Mouse (Mus musculus): Measurements from ENCODE around the gene Rpp14.
A peak's percentile ranks its signal among the peaks of the same experiment; 100 is the strongest.

Rpp14 gene

DNA sequence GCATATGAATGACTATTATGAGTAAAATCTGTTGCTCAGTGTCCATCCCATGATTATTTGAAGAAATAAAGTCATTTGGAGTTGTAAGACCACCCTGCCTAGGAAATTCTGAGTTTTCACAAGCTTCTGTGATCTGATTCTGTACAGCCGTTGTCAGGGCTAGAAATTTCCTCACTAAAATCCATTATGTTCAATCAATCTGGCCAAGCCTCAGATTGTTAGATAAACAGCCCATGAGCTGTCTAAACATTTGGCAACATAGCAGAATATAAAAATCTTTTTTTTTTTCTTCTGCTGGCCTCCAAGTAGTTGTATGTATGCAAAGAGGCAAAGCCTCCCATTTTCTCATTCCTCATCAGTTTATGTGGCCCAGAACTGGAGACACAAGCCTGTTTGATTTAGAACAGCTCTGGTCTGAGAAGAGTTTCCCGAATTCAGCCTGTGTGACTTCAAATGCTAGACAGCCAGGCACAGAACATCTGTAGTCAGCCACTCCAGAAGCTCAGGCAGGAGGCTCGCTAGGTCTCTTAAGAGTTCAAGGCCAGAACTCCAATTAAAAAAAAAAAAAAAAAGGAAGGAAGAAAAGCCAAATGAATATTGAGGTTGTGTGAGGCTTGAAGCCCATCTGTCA lies 14.9 kb downstream of the Rpp14 start:
- no peak for TF ChIP-seq GATA4 (IDR thresholded peaks at IDR 0.05; ENCODE audit: insufficient replicate concordance, low read length)

DNA sequence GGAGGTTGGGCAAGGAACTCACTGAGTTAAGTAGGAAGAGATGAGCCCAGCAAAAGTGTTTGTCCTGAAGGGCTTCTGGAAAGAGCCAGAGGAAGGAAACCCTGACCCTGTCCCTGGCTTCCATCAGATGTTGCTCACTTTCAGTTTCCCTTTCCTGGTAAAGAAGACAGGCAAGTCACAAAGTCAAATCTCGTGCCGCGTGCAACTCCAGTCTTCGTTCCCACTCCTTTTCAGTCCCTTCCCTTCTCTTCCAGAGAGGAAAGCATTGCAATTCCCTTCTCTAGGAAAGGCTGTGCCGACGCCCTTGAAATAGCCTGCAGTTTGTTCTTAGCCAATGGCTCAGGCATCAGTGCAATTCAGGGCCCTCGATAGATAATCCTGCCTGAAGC lies 15.4 kb downstream of the Rpp14 start:
- peak; percentile 55; the same call in 1 of the 2 replicates for TF ChIP-seq GATA4 (IDR thresholded peaks at IDR 0.05; ENCODE audit: insufficient replicate concordance, low read length)

DNA sequence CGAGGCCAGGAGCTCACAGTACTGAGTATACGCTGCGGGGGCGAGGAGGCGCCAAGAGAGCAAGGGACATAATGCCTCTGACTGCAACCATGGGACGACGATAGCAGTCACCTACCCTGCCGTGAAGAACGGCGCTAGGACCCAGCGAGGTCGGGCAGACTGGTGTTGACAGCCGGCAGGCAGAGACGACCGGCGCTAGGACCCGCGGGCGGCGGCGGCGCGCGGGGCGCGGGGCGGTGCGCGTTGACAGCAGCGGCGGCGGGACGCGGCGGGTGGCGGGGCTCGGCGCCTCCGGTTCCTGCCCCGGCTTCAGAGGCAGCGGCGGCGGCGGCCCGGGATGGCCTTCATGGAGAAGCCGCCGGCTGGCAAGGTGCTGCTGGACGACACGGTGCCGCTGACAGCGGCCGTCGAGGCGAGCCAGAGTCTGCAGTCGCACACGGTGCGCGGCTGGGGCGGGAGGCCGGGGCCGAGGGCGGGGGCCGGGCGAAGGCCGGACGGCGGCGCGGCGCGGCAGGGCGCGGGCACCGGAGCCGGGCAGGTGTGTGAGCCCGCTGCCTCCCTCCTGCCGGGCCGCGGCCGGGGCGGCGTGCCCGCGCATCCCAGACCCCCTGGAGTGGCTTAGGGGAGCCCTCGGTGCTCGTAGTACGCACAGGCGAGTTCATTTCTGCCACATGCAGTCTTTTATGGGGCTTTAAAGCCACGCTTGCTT lies 18.0 kb downstream of the Rpp14 start, which contains the start of gene Pxk:
Gene Pxk (plus strand): TSS at position 234 of the 709 bp plus-strand sequence.
- TF ChIP-seq GATA4 (IDR thresholded peaks at IDR 0.05; ENCODE audit: insufficient replicate concordance, low read length) = peak; percentile 29; the same call in 1 of the 2 replicates

DNA sequence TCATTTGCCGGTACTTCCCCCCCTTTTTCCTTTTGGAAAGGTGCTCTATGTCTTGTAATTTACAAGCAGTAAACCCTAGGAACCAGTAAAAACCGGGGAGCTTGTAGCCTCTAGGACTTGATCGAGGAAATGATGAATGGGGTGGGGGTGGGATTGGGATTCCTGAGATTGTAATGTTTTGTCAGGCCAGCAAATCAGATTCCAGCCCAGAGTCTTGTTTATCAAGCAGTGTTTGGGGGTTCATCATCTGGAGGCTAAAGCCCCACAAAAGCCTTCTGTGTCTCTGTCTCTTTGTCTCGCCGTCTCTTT lies 18.5 kb downstream of the Rpp14 start:
- TF ChIP-seq GATA4 (IDR thresholded peaks at IDR 0.05; ENCODE audit: insufficient replicate concordance, low read length) = no peak

DNA sequence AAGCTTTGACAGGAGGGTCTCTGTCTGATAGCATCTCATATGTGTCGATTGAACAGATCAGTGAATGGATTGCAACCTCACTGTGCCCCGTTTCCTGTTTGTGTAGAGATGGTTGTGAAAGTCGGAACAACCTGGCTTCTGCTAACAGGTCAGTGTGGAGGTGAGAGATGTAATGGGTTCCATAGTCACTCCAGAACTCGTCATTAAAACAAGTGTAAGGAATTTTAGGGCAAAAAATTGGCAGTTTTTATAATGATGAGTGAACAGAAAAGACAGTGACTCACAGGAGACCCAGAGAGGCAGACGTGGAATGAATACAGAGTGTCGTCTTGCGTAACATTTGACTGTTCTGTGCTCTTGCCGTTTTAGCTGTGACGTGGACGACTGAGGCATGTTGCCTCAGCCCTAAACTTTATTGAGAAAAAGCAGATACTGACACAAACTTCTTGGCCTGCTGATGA lies 19.4 kb downstream of the Rpp14 start:
- TF ChIP-seq GATA4 (IDR thresholded peaks at IDR 0.05; ENCODE audit: insufficient replicate concordance, low read length) = no peak

DNA sequence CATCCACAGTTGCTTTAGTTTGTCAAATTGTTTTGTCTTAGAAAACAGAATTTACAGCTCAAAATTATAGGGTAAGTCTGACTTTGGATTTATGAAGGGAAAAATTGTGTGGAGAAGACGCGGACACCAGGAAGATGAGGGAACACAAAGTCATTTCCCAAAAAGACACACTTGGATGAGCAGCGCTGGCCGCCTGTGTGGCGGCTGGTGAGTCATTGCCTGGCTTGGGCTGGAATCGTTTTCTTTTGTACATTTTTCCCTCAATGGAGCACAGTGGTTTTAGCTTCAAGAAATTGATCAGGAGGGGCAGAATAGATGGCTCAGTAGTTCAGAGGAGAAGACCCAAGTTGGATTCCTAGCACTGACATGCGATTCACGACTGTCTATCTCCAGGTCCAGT lies 21.7 kb downstream of the Rpp14 start:
- no peak for TF ChIP-seq GATA4 (IDR thresholded peaks at IDR 0.05; ENCODE audit: insufficient replicate concordance, low read length)

DNA sequence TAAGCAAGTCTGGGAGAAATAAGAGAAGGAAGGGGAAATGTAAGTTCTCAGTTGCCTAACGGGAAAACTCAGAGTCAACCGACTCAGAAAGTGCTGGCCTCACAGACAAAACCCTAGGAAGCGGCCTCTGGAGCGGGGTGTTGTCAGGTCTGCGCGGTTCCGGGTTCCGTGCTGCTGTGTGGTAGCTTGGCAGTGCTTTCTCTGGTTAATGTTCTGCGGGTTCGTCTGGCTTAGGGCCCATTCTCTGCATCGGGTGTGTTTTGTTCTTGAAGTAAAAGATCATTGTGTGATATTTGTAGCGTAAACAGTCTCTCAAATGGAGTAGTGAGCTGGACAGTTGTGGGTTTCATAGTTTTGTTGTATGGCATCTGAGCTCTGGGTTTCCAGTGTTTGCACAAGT lies 22.5 kb downstream of the Rpp14 start:
- TF ChIP-seq GATA4 (IDR thresholded peaks at IDR 0.05; ENCODE audit: insufficient replicate concordance, low read length) = no peak

DNA sequence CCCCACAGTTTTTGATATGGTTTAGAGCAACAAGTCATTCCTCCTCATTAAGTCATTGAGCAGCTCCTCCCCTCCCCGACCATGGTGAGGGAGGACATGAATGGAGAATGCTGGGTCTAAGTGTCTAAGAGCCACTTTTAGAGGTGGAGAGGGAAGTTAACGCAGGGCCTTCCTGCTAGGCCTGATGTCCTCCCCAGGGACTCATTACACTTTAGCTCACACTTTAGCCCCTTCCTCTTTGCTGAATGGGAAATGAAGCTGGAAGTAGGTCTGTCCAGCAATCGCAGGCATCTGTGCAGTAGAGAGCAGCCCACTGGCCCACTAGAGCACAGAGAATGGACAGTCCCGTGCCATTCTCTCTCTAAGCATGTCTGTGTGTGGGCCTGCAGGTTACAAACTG lies 27.9 kb downstream of the Rpp14 start:
- TF ChIP-seq GATA4 (IDR thresholded peaks at IDR 0.05; ENCODE audit: insufficient replicate concordance, low read length) = no peak

DNA sequence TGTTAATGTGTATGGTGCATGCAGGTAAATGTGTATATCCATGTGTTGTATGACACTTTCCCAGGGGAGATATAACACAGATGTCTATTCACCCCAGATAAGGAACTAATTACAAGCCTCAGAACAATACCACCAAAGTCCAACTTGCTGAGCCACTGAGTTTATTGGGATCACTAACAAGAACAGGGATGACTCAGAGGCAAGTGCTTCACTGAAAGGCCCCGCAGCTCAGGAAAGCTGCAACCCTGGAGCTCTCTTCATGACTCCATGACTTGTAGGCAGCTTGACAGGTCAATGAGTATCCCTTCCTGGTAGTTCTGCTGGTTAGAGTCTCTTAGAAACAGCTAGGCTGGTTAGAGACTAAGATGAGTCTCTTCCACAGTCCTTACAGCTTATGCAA lies 28.8 kb downstream of the Rpp14 start:
- TF ChIP-seq GATA4 (IDR thresholded peaks at IDR 0.05; ENCODE audit: insufficient replicate concordance, low read length) = no peak

DNA sequence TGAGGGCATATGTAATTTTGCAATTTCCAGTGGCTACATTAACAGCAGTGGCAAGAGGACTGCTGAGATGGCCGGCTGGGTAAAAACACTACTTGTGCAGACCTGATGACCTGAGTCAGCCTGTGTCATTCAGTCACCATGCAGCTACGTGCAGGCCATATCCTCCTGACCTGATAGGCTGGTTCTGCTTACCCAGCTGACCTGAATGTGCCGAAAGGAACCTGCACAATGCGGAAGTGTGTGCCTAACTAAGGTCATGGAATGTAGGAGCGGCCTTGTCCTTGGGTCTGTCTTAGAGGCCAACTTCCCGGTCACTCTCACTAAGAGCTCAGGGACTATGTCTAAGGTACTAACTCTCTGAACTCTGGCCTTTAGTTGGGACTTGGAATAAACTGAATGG lies 31.4 kb downstream of the Rpp14 start:
- no peak for TF ChIP-seq GATA4 (IDR thresholded peaks at IDR 0.05; ENCODE audit: insufficient replicate concordance, low read length)

DNA sequence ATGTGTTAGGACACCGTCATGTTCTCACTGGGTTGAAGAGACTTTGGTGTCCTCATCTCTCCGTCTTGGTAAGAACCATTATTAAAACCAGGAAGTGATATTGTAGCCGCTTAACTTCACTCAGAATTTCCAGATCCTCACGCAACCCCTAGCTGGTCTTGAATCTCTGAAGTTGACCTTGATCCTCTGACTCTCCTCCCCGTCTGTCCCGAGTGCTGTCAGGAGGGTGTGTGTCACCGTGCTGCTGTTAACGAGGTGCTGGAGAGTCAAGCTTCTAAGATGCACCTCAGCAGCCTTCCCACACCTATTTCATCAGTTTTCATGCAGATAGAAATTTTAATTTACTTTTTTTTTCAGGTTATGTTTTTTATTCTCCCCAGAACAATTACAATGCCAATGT lies 31.9 kb downstream of the Rpp14 start:
- no peak for TF ChIP-seq GATA4 (IDR thresholded peaks at IDR 0.05; ENCODE audit: insufficient replicate concordance, low read length)

DNA sequence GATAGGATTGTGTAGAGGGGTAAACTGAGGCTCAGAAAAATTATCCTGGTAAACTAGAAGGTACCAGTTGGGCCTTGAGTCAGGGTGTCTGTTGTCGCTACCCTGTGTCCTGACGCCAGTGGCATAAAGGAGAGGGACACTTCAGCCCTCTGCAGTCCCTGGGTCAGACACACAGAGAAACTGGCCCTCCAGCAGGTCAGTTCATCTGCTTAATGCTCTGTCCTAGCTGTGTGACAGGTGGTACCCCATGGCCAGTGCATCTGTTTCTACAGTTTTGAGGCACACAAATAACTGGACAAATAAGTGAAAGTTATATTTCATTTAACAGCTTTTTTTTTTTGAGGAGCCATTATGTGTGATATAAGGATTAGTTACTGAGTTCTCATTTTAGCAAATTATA lies 33.4 kb downstream of the Rpp14 start:
- no peak for TF ChIP-seq GATA4 (IDR thresholded peaks at IDR 0.05; ENCODE audit: insufficient replicate concordance, low read length)

DNA sequence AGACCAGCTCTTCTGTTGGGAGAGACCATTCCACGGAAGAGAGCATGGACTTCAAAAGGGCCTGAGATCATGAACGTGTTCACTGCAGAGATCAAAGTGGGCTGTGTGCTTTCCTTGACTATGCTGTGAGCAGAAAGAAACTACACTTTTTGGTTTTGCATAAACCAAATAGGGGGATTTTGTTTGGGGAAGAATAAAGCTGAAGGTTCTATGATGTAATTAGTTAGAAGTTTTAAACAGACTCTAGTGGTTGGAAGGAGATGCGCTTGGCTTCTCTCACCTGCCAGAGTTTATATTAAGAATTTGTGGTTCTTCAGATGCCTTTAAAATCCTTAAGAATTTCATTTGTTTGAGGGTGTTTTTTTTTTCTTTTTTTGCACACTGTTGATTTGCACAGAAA lies 34.1 kb downstream of the Rpp14 start:
- no peak for TF ChIP-seq GATA4 (IDR thresholded peaks at IDR 0.05; ENCODE audit: insufficient replicate concordance, low read length)

DNA sequence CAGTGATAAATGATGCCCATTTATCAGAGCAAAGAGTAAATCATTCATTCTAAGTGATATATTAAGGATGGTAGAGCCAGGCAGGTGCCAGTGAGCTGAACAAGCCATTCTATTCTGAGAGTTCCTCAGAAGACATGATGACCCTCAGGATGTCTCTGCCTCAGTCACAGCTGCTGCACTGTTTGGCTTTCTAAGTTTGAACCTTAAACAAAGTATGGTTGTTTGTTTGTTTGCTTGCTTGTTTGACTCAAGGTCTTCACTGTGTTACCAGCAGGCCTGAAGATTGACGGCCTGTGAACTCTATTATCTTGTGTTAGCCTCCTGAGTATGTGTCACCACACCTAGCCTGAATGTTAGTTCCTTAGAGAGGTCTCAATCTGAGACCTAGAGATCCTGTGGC lies 34.6 kb downstream of the Rpp14 start:
- no peak for TF ChIP-seq GATA4 (IDR thresholded peaks at IDR 0.05; ENCODE audit: insufficient replicate concordance, low read length)

DNA sequence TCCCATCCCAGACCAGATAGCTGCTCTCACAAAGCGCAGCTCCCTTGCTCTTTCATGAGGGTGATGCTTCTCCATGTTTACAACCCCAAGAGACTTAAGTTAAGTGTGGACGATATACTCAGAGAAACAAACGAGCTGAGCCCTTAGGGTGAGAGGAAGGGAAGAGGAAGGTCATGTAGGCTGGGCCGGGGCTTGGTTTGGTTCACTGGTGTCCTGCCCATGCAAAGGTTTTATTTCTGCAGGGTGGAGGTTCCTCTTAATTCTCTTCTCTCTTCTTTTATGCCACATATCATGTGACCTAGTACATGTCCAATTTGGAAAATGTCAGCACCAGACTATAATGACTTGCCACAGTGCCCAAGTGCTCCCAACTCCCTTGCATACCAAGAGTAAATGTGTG lies 35.6 kb downstream of the Rpp14 start:
- TF ChIP-seq GATA4 (IDR thresholded peaks at IDR 0.05; ENCODE audit: insufficient replicate concordance, low read length) = no peak

DNA sequence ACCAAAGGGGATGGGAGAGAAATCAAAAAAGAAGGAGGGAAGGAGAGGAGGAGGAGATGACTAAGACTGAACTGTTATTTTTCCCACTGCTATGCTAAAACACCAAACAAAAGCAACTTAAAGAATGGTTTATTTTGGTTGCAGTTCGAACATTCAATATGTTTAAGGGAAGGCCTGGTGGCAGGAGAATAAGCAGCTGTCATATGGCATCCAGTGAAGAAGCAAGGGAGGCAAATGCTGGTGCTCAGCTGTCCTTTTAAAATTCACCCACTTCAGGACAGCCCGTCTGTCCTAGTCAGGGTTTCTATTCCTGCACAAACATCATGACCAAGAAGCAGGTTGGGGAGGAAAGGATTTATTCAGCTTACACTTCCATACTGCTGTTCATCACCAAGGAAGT lies 37.2 kb downstream of the Rpp14 start:
- TF ChIP-seq GATA4 (IDR thresholded peaks at IDR 0.05; ENCODE audit: insufficient replicate concordance, low read length) = no peak

DNA sequence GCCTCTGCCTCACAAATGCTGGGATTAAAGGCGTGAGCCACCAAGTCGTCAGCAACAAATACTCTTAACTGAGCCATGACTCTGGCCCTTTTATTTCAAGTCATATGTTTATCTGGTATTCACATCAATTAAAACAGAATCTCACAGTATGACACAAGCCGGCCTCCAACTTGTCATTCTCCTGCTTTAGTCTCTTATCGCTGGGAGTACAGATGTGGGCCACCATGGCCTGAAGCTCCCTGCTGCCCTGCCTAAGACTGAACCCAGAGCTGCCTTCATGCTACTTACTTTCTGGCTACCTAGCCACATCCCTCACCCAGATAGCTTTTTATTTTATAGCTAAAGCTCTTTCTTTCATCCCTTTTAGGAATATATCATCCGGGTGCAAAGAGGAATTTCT lies 39.3 kb downstream of the Rpp14 start:
- no peak for TF ChIP-seq GATA4 (IDR thresholded peaks at IDR 0.05; ENCODE audit: insufficient replicate concordance, low read length)

Data from liver, adult (tissue).